Mouse (Mus musculus): Measurements from ENCODE around the gene Plcl2. TPM values are rescaled to one million over a fixed set of nuclear protein-coding genes. Genes with fewer than 3 reads are reported as not detected.

The Plcl2 gene
- polyA plus RNA-seq, 1 experiment from 2014 or later = 10.2 TPM

DNA sequence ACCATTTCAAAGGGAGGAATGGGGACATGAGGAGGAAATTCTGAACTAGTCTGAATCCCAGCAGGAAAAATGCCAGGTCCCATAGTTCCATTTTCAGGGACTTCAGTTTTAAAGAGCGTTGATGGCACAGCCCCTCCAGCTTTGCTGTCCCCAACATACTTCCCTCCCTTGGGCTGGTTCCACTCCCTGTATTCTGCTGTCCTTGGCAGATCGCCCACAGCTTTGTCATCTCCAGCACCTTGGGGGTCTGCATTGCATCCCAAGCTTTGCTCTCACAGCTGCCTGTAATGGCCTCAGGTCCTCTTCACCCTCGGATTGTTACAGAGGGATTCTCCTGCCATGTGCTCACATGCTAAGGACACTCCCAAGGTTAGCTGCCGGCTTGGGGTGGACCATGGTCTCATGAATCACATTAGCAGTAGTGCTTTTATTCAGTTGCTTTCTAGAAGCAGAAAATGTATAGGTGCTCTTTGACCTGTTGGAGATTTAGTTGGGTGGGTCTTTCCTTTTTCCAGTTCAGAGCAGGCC, 159.5 kb downstream of the Plcl2 start:
- H3K9ac ChIP-seq = no peak overlapping the region
- H3K36me3 ChIP-seq = no peaks in the 10 kb centered on the region
- WGBS = 89% methylated on average over 4 of the region's 4 CpGs
- H3K27ac ChIP-seq = no peak overlapping the region
- no peak overlapping the region for H3K4me3 ChIP-seq
- no peaks in the 10 kb centered on the region for H3K27me3 ChIP-seq (replicated peaks)
- H3K9me3 ChIP-seq = no peaks in the 10 kb centered on the region
- ATAC-seq (ENCODE audit: low FRiP score, low read depth) = no peak
- H3K4me2 ChIP-seq (replicated peaks) = no peak overlapping the region
- H3K4me1 ChIP-seq = no peaks in the 10 kb centered on the region

DNA sequence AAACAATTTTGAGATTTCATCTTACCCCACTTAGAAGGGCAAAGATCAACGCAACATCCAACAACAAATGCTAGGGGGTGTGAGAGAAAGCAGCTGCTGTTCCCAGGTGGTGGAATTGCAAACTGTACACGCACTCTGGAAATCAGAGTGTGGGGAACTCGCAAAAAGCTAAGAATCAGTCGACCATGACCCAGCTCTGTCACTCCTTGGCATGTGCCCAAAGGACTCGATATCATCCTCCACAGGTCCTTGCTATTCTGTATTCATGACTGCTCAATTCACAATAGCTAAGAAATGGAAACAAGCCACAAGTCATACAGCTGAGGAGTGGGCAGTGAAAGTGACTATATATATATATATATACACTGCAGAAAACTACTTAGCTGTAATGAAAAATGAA, 162.2 kb downstream of the Plcl2 start:
- WGBS = 91% methylated on average over 5 of the region's 5 CpGs
- H3K27me3 ChIP-seq (replicated peaks) = no peaks in the 10 kb centered on the region
- no peak for ATAC-seq (ENCODE audit: low FRiP score, low read depth)
- no peaks in the 10 kb centered on the region for H3K4me1 ChIP-seq
- no peak overlapping the region for H3K4me2 ChIP-seq (replicated peaks)
- no peaks in the 10 kb centered on the region for H3K9me3 ChIP-seq
- no peaks in the 10 kb centered on the region for H3K36me3 ChIP-seq
- H3K9ac ChIP-seq = no peak overlapping the region
- no peak overlapping the region for H3K4me3 ChIP-seq
- no peak overlapping the region for H3K27ac ChIP-seq

DNA sequence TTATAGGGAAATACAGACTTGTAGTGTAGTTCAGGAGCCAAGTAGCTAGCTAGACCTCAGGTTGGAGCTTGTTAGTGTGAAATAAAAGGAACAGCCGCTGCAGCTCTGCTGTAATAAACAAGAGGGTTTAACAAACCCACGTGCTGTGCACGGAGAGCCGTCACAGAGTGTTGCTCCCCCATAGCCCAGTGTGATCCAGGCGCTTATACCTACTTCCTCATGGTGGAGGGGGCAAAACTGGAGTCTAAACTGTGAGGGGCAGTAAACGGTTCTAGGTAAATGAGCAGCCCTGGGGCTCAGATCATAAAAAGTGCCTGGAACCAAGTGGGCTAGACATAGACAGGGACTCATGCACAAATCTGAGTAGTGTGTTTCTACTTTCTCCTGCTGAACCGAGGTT, 165.4 kb downstream of the Plcl2 start:
- no peaks in the 10 kb centered on the region for H3K4me1 ChIP-seq
- no peaks in the 10 kb centered on the region for H3K9me3 ChIP-seq
- no peak overlapping the region for H3K9ac ChIP-seq
- no peak overlapping the region for H3K4me2 ChIP-seq (replicated peaks)
- no peak for ATAC-seq (ENCODE audit: low FRiP score, low read depth)
- H3K36me3 ChIP-seq = no peaks in the 10 kb centered on the region
- H3K27ac ChIP-seq = no peak overlapping the region
- no peaks in the 10 kb centered on the region for H3K27me3 ChIP-seq (replicated peaks)
- 85% methylated on average over 7 of the region's 7 CpGs for WGBS
- no peak overlapping the region for H3K4me3 ChIP-seq

DNA sequence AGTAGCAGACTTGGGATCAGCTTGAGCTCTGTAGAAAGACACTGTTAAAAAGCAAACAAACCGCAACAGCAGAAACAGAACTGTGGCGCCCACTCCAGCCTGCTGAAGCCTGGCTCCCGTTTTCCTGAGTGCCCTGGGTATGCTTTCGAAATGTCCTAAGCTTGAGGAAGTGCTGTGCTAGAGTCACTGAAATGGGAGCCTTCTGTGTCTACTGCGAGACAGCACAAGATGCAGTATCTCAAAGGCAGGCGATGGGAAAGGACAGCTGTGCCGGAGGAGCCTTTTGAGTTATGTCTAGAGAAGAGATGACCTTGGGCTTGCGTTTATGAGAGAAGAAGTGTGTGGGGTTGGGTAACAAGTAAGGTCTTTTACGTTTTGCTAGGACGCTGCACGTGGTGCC, 166.0 kb downstream of the Plcl2 start:
- H3K36me3 ChIP-seq = no peaks in the 10 kb centered on the region
- no peaks in the 10 kb centered on the region for H3K4me1 ChIP-seq
- no peak overlapping the region for H3K4me2 ChIP-seq (replicated peaks)
- H3K9me3 ChIP-seq = no peaks in the 10 kb centered on the region
- H3K9ac ChIP-seq = no peak overlapping the region
- H3K4me3 ChIP-seq = no peak overlapping the region
- H3K27me3 ChIP-seq (replicated peaks) = no peaks in the 10 kb centered on the region
- no peak for ATAC-seq (ENCODE audit: low FRiP score, low read depth)
- H3K27ac ChIP-seq = no peak overlapping the region
- WGBS = 92% methylated on average over 11 of the region's 11 CpGs

DNA sequence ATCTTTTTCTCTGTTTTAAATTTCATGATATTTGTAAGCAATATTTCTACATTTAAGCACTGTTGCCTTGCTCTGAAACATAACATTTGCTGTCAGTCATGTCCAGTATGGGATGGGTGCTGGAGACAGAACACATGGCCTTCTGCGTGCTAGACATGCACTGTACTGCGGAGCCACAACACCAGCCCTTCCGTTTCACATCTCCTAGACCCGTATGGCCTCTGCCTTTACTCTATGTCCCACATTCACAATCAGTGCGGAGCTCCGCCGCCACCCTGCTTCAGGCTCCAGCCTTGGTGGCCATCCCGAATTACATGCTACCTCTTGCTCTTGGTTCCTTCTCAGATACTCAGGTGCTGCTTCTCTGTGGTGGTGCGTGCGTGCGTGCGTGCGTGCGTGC, 168.1 kb downstream of the Plcl2 start:
- no peak overlapping the region for H3K27ac ChIP-seq
- no peak for ATAC-seq (ENCODE audit: low FRiP score, low read depth)
- 95% methylated on average over 14 of the region's 14 CpGs for WGBS
- no peaks in the 10 kb centered on the region for H3K4me1 ChIP-seq
- H3K4me3 ChIP-seq = no peak overlapping the region
- no peak overlapping the region for H3K4me2 ChIP-seq (replicated peaks)
- no peaks in the 10 kb centered on the region for H3K36me3 ChIP-seq
- H3K27me3 ChIP-seq (replicated peaks) = no peaks in the 10 kb centered on the region
- no peaks in the 10 kb centered on the region for H3K9me3 ChIP-seq
- no peak overlapping the region for H3K9ac ChIP-seq

DNA sequence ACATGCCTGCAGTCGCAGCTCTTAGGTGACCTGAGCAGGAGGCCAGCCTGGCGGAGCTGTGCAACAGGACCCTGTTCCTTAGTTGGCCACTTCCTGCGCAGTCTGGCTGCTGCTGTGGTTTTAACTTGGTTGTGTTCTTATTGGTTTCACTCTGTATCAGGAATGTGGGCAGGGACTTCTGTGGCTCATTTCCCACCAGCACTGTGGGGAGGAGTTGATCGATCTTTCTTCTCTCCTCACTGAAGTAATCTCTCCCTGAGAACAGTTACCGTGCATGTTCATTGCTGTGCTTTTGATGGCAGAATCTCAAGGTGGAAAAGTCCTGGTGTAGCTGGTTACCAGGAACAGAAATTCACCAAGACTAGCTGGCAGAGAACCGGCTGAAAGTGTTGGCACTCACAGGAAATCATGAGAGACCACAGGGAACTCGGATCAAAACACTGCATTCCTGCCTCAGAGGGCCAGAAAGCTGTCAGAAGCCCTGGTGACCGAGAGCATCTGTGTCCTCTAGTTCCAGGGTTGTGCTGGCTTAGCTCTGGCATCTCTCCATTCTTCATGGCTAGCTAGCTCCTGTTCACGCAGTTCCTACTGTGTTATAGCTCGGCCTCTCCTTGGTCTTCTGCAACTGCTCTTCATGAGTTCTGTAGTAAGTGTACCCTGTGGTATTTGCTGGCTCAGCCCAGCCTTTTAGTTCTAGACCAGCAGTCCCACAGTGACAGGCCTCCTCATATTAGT, 168.9 kb downstream of the Plcl2 start:
- Histone ChIP-seq H3K4me2 (replicated peaks) (no peak overlapping the region), H3K4me1 (no peaks in the 10 kb centered on the region), H3K9me3 (no peaks in the 10 kb centered on the region), H3K27ac (no peak overlapping the region), H3K27me3 (replicated peaks) (no peaks in the 10 kb centered on the region), H3K4me3 (no peak overlapping the region), H3K36me3 (no peaks in the 10 kb centered on the region), H3K9ac (no peak overlapping the region)
- WGBS = 77% methylated on average over 10 of the region's 10 CpGs
- ATAC-seq (ENCODE audit: low FRiP score, low read depth) = no peak

DNA sequence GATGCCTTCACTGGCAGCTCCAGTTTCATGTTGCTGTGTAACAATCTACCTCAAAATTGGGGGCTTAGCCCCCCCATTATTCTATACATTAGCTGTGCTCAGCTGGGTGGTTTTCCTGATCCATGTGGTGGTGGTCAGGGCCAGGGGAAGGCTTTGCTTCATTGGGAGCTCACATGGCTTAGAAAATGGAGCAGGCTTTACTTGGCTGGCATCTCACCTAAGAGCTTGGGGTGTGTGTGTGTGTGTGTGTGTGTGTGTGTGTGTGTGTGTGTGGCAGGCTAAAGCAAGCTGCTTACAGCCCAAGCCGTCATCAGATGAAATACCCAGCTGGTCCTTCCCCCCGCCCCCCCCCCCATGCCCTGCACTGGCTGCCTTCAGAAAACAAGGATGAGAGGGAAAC, 169.5 kb downstream of the Plcl2 start:
- Histone ChIP-seq H3K4me1 (no peaks in the 10 kb centered on the region), H3K4me3 (no peak overlapping the region), H3K27ac (no peak overlapping the region), H3K36me3 (no peaks in the 10 kb centered on the region), H3K9ac (no peak overlapping the region), H3K4me2 (replicated peaks) (no peak overlapping the region), H3K27me3 (replicated peaks) (no peaks in the 10 kb centered on the region), H3K9me3 (no peaks in the 10 kb centered on the region)
- 55% methylated on average over 2 of the region's 2 CpGs for WGBS
- ATAC-seq (ENCODE audit: low FRiP score, low read depth) = no peak

DNA sequence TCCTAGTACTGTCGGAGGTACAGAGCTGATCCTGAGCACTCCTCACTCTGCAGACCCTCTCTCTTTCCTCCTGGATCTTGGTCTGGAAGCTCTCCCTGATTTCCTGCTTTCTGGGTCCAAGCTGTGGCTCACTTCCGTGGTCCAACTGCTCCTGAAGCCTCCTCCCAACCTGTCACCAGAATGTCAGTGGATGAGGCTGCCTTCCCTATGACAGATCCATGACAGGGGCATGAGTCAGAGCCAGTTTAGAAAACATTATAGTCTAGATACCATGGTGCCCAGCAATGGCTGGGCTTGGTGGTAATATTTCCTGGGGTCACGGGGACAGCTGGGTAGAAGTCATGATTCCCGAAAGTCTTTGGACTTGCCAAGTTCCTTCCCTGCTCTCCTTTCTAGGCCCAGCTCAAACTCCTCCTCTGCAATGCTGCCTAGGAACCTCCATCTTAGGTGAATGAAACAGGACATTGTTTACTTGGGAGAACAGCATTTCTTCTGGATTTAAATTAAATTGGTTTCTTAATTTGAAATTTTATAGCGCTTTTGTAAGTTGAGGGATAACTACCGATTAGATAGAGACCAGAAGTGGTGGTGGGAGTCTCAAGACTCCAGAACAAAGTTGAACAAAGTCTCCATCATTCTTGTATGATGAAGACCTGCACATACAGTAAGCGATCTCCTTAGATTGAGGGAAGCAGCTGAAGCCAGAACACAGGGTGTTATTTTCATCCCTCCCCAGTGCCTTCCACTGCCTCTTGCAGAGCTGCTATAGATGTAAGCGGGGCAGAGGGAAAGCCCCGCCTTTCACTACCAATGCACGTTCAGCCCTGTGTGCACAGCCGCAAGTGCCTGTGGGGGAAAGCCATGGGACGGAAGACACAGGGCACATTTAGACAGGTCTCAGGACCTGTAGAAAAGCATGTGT, 170.7 kb downstream of the Plcl2 start:
- no peak overlapping the region for H3K4me2 ChIP-seq (replicated peaks)
- WGBS = 88% methylated on average over 12 of the region's 12 CpGs
- no peak for ATAC-seq (ENCODE audit: low FRiP score, low read depth)
- no peaks in the 10 kb centered on the region for H3K9me3 ChIP-seq
- no peak overlapping the region for H3K9ac ChIP-seq
- H3K4me1 ChIP-seq = no peaks in the 10 kb centered on the region; the same call in 1 of the 2 replicates
- no peak overlapping the region for H3K4me3 ChIP-seq
- no peak overlapping the region for H3K27ac ChIP-seq
- no peaks in the 10 kb centered on the region for H3K27me3 ChIP-seq (replicated peaks)
- no peaks in the 10 kb centered on the region for H3K36me3 ChIP-seq

DNA sequence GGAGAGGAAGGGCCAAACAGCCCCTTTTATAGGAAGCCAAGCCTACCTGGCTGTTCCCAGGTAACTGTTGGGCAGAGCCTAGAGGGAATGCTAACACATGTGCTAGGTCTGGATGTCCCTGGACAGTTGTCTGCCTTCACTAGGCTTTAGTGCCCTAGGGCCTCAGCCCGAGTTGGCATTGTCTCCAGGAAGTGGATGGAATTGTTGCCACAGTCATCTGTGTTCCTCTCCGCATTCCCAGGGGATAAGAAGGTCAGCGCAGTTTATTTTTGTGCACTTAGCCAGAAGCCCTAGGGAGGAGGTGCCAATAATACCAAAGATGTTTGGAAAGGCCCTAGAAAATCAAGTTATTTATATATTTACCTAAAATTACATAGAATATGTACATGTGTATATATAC, 173.5 kb downstream of the Plcl2 start:
- no peak overlapping the region for H3K4me2 ChIP-seq (replicated peaks)
- ATAC-seq (ENCODE audit: low FRiP score, low read depth) = no peak
- H3K9ac ChIP-seq = no peak overlapping the region
- peaks cover 1% of the 10 kb centered on the region; the same call in 1 of the 2 replicates for H3K36me3 ChIP-seq
- H3K4me1 ChIP-seq = no peaks in the 10 kb centered on the region; the same call in 1 of the 2 replicates
- no peak overlapping the region for H3K27ac ChIP-seq
- H3K9me3 ChIP-seq = no peaks in the 10 kb centered on the region
- WGBS = 70% methylated on average over 3 of the region's 3 CpGs
- H3K4me3 ChIP-seq = no peak overlapping the region
- no peaks in the 10 kb centered on the region for H3K27me3 ChIP-seq (replicated peaks)

DNA sequence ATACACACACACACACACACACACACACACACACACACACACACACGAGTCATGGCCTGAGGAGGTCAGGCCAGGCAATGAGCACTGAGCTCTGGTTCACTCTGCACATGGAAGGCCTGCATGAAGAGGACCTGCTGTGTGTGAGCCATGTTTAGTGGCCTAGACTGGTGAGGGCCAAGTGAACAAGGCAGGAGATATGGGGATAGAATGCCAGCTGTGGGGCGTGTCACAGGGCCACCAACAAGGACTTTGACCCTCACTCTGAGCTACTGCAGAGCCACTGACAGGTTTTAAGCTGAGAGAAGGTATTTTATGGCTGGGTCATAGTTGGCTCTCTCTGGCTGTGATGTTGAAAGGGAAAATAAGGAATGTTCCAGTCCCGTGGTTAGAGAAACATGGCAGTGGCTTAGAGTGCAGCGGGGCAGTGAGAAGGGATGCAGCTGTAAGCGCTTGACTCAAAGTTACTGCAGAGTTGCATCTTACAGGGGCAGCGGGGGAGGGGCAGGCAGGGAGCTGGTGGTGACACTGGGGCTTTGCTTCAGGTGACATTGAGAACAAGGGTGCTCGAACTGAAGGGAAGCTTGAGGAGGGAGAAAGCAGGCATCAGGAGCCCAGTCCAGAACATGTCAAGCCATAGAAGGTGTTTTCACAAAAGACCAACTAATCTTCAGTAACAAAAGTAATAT, 175.9 kb downstream of the Plcl2 start:
- ATAC-seq (ENCODE audit: low FRiP score, low read depth) = no peak
- no peaks in the 10 kb centered on the region; the same call in 1 of the 2 replicates for H3K4me1 ChIP-seq
- 65% methylated on average over 7 of the region's 7 CpGs for WGBS
- H3K4me3 ChIP-seq = no peak overlapping the region
- no peaks in the 10 kb centered on the region for H3K27me3 ChIP-seq (replicated peaks)
- peaks cover 10% of the 10 kb centered on the region; the same call in 1 of the 2 replicates for H3K36me3 ChIP-seq
- H3K4me2 ChIP-seq (replicated peaks) = no peak overlapping the region
- no peaks in the 10 kb centered on the region for H3K9me3 ChIP-seq
- H3K9ac ChIP-seq = no peak overlapping the region
- no peak overlapping the region for H3K27ac ChIP-seq

DNA sequence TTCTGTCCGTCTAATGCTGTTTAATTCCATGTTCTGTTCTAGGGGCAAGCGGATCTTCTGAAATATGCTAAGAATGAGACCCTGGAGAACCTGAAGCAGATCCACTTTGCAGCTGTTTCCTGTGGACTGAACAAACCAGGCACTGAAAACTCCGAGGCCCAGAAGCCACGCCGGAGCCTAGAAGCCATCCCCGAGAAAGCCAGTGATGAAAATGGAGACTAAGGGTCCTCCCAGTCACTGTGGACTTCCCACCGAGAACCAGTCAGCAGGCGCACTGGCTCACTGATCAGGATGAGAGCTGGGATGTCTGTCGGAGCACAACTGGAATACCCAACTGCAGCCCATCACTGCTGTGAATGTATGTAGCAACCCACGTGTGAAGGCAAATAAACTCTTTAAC, 178.5 kb downstream of the Plcl2 start:
- ATAC-seq (ENCODE audit: low FRiP score, low read depth) = no peak
- Histone ChIP-seq H3K4me2 (replicated peaks) (no peak overlapping the region), H3K4me3 (no peak overlapping the region), H3K4me1 (no peaks in the 10 kb centered on the region; the same call in 1 of the 2 replicates), H3K9ac (no peak overlapping the region), H3K27ac (no peak overlapping the region), H3K36me3 (peaks cover 10% of the 10 kb centered on the region; the same call in 1 of the 2 replicates), H3K9me3 (no peaks in the 10 kb centered on the region), H3K27me3 (replicated peaks) (no peaks in the 10 kb centered on the region)
- 85% methylated on average over 10 of the region's 10 CpGs for WGBS

DNA sequence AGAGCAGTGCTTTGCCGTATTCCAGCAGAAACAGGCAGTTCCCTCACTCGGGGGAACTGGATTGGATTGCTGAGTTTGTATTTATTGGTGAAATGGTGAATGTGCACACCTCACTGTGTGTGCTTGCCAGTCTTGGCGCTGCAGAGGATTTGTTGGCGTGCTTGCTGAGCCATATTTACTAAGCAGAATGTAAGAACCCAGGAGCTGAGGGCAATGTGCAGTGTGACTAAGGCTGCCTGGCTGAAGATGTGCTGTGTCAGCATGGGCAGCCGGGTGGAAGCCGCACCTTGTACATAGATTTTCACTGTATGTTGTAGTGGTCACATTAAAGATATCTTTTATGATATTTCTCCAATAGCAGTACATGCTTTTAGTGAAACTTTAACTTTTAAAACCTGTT, 178.9 kb downstream of the Plcl2 start:
- ATAC-seq (ENCODE audit: low FRiP score, low read depth) = no peak
- H3K9me3 ChIP-seq = no peaks in the 10 kb centered on the region

More for the DNA sequence above, 178.9 kb downstream of the Plcl2 start:
- WGBS = 88% methylated on average over 6 of the region's 6 CpGs
- Histone ChIP-seq H3K27me3 (replicated peaks) (no peaks in the 10 kb centered on the region), H3K36me3 (peaks cover 10% of the 10 kb centered on the region; the same call in 1 of the 2 replicates), H3K4me2 (replicated peaks) (no peak overlapping the region), H3K4me3 (no peak overlapping the region), H3K4me1 (no peaks in the 10 kb centered on the region; the same call in 1 of the 2 replicates), H3K9ac (no peak overlapping the region), H3K27ac (no peak overlapping the region)
